Mouse (Mus musculus) limb, embryonic 12.5 days (tissue): Measurements from ENCODE around the gene Gm37419. TPM values are rescaled to one million over a fixed set of nuclear protein-coding genes. Genes with fewer than 3 reads are reported as not detected.

Experiments
- ATAC-seq: fragments of 200-750 bp; cut with Nextera tagmentation; 2 replicates; pipeline ENCODE4 v1.8.0; 2017; ENCODE audit warnings: low read depth, moderate TSS enrichment; ENCODE audit not compliant: insufficient number of reproducible peaks, insufficient read depth, low FRiP score, low TSS enrichment
- H3K27ac ChIP-seq: fragments of 300-500 bp; sonication (generic); 2 replicates; pipeline ENCODE4 v1.5.1; 2016; ENCODE audit warnings: mild to moderate bottlenecking, moderate library complexity
- H3K27me3 ChIP-seq: fragments of 300-500 bp; sonication (generic); 2 replicates; pipeline ENCODE4 v1.6.1; 2016; ENCODE audit warnings: mild to moderate bottlenecking, moderate library complexity
- H3K36me3 ChIP-seq: fragments of 300-500 bp; sonication (generic); 2 replicates; pipeline ENCODE4 v1.6.1; 2016; ENCODE audit warnings: mild to moderate bottlenecking, moderate library complexity
- H3K4me1 ChIP-seq: fragments of 300-500 bp; sonication (generic); replicated peaks from 2 replicates; pipeline ENCODE4 v1.6.1; 2016
- H3K4me2 ChIP-seq: fragments of 300-500 bp; sonication (generic); 2 replicates; pipeline ENCODE4 v1.6.1; 2016; ENCODE audit warnings: mild to moderate bottlenecking, moderate library complexity
- H3K4me3 ChIP-seq: fragments of 300-500 bp; sonication (generic); replicated peaks from 2 replicates; pipeline ENCODE4 v1.5.1; 2016; ENCODE audit warnings: mild to moderate bottlenecking
- H3K9ac ChIP-seq: fragments of 300-500 bp; sonication (generic); replicated peaks from 2 replicates; pipeline ENCODE4 v1.6.1; 2016; ENCODE audit warnings: mild to moderate bottlenecking, moderate library complexity
- H3K9me3 ChIP-seq: fragments of 300-500 bp; sonication (generic); 2 replicates; pipeline ENCODE4 v1.6.1; 2016; ENCODE audit warnings: mild to moderate bottlenecking, moderate library complexity
- WGBS: fragments of 180-500 bp; shearing (Covaris S2); methylation state at CpG from one replicate; pipeline ENCODE4 v1.1.7; 2016; 5-methylcytosine and 5-hydroxymethylcytosine counted together
- polyA plus RNA-seq: library from polyadenylated mRNA; unstranded; fragments of >200 nt; fragmentation: Nextera tagmentation; extraction: Ambion mirVana; gene quantifications from 2 replicates; pipeline ENCODE4 v1.2.1, GENCODE M21; 2016

The Gm37419 gene
- not detected in 2 replicates for polyA plus RNA-seq

DNA sequence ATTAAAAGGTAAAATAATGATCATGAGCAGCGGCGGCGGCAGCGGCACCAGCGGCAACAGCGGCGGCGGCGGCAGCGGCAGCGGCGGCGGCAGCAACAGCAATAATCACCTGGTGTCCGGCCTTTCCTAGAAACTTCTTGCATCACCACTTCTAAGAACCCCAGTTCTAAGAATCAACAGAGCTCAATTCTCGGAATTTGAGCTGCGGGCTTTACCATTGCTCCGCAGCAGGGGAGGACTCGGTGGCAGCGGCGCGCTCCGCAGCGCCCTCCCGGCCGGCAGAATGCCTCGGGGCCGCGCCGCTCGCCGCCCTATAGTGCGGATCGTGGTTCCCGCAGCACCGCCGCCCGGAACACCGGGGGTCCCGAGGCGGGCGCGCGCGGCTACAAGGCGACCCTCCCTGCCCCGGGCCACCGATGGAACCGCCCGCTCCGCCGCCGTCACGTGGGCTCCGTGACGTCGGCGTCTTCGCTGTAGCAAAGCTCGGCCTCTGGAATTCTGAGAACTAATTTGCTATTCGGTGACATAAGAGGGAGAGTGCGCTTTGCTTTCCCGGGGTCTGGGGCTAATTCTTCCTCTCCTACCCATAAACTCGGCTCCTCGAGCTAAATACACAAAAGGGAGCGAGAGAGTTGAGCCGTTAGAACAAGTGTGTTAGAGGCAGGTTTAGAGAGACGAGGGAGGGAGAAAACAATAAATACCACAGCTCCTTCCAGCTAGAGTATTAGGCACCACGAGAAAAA, at the start of gene Gm37419, which contains the start of gene Bcl6:
Gm37419 (plus strand) TSS at position 17 of the 743 bp plus-strand sequence.
Bcl6 (minus strand) TSS at position 387 of the 743 bp plus-strand sequence.
- WGBS, result under 1% methylated on average over 68 of the region's 68 CpGs
- peak within 1 kb of the TSS; percentile 71 for H3K4me3 ChIP-seq
- peak within 1 kb of the TSS; percentile 98 for H3K27ac ChIP-seq
- no peaks in the 10 kb centered on the region for H3K36me3 ChIP-seq
- ATAC-seq, result peak; percentile 71
- H3K9me3 ChIP-seq, result no peaks in the 10 kb centered on the region
- peak within 1 kb of the TSS; percentile 93 for H3K4me2 ChIP-seq
- peaks cover 33% of the 10 kb centered on the region for H3K27me3 ChIP-seq
- H3K4me1 ChIP-seq, result peaks cover 45% of the 10 kb centered on the region
- H3K9ac ChIP-seq, result peak within 1 kb of the TSS; percentile 79

DNA sequence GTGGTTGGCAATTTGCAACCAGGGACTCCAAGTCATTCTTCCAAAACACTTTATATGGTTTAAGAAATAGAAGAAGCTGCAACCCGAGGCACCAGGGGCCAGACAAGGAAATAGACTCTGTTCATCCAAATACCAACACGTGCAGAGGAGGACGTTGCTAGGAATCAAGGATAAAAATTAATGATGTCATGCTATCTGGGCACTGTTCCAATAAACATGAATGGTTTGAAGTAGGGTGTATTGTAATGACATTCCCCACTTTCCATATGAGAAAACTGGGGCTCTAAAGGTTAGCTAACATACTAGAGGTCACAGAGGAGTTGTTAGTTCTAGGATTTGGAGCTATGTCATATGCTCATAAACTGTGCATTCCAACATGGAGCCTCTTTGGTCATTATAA, 43.5 kb upstream of the Gm37419 start:
- 68% methylated on average over 3 of the region's 3 CpGs for WGBS
- H3K4me3 ChIP-seq, result no peak overlapping the region
- H3K9me3 ChIP-seq, result no peaks in the 10 kb centered on the region
- H3K4me2 ChIP-seq, result no peak overlapping the region
- no peak overlapping the region for H3K9ac ChIP-seq
- H3K27me3 ChIP-seq, result no peaks in the 10 kb centered on the region
- H3K4me1 ChIP-seq, result no peaks in the 10 kb centered on the region
- H3K36me3 ChIP-seq, result no peaks in the 10 kb centered on the region
- H3K27ac ChIP-seq, result no peak overlapping the region
- no peak for ATAC-seq

DNA sequence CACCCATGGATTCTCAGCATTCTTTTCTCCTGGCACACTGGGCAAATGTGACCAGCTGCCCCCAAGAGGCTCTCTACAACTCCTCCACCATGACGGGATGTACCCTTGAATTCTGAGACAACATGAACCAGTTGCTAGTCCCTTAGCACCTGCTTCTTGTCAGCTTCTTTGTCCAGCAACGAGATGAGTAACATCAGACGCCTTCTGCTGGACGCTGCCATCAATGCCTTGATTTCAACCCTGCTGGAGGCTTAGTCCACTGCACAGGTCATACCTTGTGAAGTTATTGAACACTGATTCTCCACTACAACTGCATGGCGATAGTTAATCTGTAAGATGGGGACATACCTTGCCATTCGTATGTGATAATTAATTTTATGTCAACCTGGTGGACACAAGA, 40.6 kb upstream of the Gm37419 start:
- H3K4me3 ChIP-seq, result no peak overlapping the region
- no peak overlapping the region for H3K27ac ChIP-seq
- 88% methylated on average over 6 of the region's 6 CpGs for WGBS
- no peak for ATAC-seq
- H3K27me3 ChIP-seq, result no peaks in the 10 kb centered on the region
- H3K4me1 ChIP-seq, result no peaks in the 10 kb centered on the region
- no peak overlapping the region for H3K4me2 ChIP-seq
- no peaks in the 10 kb centered on the region for H3K36me3 ChIP-seq
- H3K9me3 ChIP-seq, result no peaks in the 10 kb centered on the region
- H3K9ac ChIP-seq, result no peak overlapping the region

DNA sequence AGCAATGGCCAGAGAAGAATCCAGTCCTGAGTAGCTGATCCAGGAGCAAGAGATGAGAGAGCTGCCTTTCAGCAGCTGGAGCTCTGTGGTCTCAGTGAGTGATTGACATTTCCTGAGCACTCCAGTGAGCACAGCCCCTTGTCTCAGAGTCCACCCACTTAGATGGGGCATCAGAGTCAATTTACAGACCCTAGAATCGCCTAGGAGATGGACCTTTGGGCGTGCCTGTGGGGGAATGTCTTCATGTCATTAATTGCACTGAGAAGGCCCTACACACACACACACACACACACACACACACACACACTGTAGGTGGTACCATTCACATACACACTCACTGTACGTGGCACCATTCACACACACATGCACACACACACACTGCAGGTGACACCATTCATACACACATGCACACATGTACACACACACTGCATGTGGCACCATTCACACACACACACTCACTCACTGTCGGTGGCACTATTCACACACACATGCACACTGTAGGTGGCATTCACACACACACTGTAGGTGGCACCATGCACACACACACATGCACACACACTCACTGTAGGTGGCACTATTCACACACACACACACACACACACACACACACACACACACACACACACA, 36.1 kb upstream of the Gm37419 start:
- H3K9me3 ChIP-seq, result no peaks in the 10 kb centered on the region
- no peaks in the 10 kb centered on the region for H3K36me3 ChIP-seq
- H3K27ac ChIP-seq, result no peak overlapping the region
- no peaks in the 10 kb centered on the region for H3K4me1 ChIP-seq
- no peak overlapping the region for H3K4me3 ChIP-seq
- 84% methylated on average over 4 of the region's 4 CpGs for WGBS
- H3K27me3 ChIP-seq, result no peaks in the 10 kb centered on the region
- no peak overlapping the region for H3K9ac ChIP-seq
- ATAC-seq, result 0 out of 2 replicates have a peak, but pooled peaks have one; percentile 21
- H3K4me2 ChIP-seq, result no peak overlapping the region

DNA sequence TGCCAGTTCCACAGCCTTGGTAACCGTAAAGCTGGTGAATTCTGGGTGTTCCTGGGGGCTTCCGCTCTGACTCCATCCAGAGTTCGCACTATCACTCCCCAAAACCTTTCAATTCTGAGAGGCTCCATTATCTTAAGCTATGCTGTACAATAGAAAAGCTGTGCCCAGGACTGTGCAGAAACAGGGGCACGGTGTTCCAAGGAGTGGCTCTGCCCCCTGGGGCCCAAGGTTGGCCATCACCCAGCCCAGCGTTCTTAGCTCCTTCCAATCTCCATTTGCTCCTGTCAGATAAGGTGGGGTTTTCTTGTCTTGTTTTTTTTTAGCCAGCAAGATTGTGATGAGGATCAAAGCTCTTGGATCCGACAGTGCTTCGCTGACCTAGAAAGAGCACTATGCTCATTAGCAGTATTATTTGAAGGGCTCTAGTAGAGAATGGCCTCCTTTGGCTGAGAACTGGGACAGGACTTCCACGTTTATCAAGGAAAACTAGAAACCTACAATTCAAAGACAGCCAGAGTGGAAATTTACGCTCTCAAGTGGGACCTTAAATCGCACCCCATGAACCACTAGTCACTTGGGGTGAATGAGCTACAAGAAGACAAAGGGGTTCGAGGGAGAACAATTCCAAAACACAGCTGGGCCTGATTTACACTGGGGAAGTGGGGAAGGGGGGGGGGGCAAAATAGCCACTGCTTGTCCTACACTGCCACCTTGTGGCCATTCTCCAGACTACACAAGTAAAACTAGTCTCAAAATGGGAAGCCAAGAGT, 34.9 kb upstream of the Gm37419 start:
- ATAC-seq, result no peak
- Histone ChIP-seq H3K9ac (no peak overlapping the region), H3K27ac (no peak overlapping the region), H3K27me3 (no peaks in the 10 kb centered on the region), H3K4me1 (no peaks in the 10 kb centered on the region), H3K4me2 (no peak overlapping the region), H3K9me3 (no peaks in the 10 kb centered on the region), H3K36me3 (no peaks in the 10 kb centered on the region), H3K4me3 (no peak overlapping the region)
- WGBS, result 51% methylated on average over 11 of the region's 11 CpGs

DNA sequence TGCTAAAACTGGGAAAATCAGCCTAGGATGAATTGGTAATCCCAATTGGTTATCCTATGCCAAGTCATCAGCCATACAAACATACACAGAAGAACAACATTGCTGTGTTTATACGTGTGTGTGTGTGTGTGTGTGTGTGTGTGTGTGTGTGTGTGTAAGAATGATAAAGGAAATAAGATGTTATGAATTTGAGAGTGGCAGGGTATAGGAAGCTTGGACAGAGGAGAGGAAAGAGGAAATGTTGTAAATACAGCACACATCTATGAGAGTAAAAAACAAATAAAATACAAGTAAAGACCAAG, 34.4 kb upstream of the Gm37419 start:
- ATAC-seq, result no peak
- no peak overlapping the region for H3K4me3 ChIP-seq
- 12% methylated on average over 1 of the region's 1 CpGs for WGBS

DNA sequence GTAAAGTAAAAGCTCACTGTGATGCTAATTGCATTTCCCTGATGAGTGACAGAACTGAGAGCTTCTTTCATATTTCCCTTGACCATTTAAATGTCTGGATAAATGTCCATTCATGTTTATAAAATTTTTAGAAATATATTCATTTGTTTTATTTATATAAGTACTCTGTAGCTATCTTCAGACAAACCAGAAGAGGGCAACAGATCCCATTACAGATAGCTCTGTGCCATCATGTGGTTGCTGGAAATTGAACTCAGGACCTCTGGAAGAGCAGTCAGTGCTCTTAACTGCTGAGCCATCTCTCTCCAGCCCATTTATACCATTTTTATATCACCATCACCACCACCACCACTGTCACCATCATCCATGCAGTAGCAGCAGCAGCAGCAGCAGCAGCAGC, 29.3 kb upstream of the Gm37419 start:
- no peaks in the 10 kb centered on the region for H3K27me3 ChIP-seq
- ATAC-seq, result no peak
- H3K4me3 ChIP-seq, result no peak overlapping the region
- H3K4me2 ChIP-seq, result no peak overlapping the region
- H3K36me3 ChIP-seq, result no peaks in the 10 kb centered on the region
- no peak overlapping the region for H3K27ac ChIP-seq
- no peaks in the 10 kb centered on the region for H3K4me1 ChIP-seq
- no peaks in the 10 kb centered on the region for H3K9me3 ChIP-seq
- no peak overlapping the region for H3K9ac ChIP-seq

More for the DNA sequence above, 34.4 kb upstream of the Gm37419 start:
- Histone ChIP-seq H3K9me3 (no peaks in the 10 kb centered on the region), H3K27ac (no peak overlapping the region), H3K9ac (no peak overlapping the region), H3K4me2 (no peak overlapping the region), H3K36me3 (no peaks in the 10 kb centered on the region), H3K4me1 (no peaks in the 10 kb centered on the region), H3K27me3 (no peaks in the 10 kb centered on the region)

DNA sequence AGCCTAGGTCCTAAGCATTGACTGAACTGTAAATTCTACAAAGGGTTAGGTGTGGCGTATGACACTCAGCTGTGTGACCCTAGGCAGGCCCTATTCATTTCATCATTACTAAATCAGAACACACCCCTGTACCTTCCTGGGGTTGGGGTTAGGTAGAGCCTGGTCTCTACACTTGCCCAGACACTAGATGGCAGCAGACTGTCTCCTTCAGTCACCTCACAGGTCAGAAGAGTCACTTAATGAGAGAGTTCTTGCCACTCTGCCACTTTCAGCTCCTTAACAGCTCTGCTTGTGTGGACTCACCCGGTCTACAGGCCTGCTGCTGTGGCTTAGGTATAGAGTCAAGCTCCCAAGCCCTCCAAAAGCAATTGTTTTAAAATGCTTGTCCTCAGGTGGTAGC, 25.9 kb upstream of the Gm37419 start:
- H3K4me1 ChIP-seq, result peaks cover 3% of the 10 kb centered on the region; the same call in 1 of the 2 replicates
- no peak for ATAC-seq
- WGBS, result 80% methylated on average over 2 of the region's 2 CpGs
- H3K27ac ChIP-seq, result no peak overlapping the region
- no peak overlapping the region for H3K4me2 ChIP-seq
- no peaks in the 10 kb centered on the region for H3K9me3 ChIP-seq
- no peaks in the 10 kb centered on the region for H3K27me3 ChIP-seq
- no peak overlapping the region for H3K9ac ChIP-seq
- no peak overlapping the region for H3K4me3 ChIP-seq
- no peaks in the 10 kb centered on the region for H3K36me3 ChIP-seq

DNA sequence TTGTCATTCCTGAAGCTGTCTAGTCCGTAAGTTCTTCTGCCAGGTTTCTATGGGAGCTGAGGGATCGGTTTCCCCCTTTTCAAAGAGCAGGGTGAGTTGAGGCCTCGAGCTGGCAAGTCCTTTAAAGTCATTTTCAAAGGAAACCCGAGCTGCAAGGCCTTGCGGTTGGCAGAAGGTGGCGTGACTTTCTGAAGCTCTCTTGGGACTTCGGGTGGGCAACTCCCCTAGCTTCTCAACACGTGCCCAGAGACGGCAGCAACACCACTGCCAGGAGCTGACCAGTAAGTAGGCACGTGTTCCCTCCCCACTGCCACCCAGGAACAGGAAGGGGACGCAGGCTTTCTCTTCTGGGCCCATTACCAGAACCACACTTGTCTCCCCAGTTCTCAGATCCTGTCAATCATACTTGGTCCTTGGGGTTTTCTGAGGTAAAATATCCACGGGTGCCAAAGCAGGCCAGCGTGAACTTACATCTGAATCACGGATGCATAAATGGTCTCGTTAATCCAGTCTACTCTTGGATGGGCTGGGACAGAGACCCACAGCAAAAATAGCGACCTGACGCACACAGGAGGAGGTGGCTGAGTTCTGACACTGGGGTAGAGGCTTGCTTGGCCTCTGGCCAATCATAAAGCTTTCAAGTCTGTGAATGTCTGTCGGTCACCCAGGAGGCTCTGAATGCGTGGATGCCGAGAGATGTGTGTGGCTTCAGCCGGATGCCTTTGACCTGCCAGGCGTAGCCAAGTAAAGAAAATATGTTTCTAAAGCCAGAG, 24.2 kb upstream of the Gm37419 start:
- H3K27me3 ChIP-seq, result no peaks in the 10 kb centered on the region
- H3K4me2 ChIP-seq, result no peak overlapping the region
- 63% methylated on average over 22 of the region's 22 CpGs for WGBS
- no peak overlapping the region for H3K27ac ChIP-seq
- peaks cover 3% of the 10 kb centered on the region; the same call in 1 of the 2 replicates for H3K4me1 ChIP-seq
- H3K36me3 ChIP-seq, result no peaks in the 10 kb centered on the region; the same call in 1 of the 2 replicates
- ATAC-seq, result no peak
- no peaks in the 10 kb centered on the region for H3K9me3 ChIP-seq
- no peak overlapping the region for H3K9ac ChIP-seq
- no peak overlapping the region for H3K4me3 ChIP-seq

DNA sequence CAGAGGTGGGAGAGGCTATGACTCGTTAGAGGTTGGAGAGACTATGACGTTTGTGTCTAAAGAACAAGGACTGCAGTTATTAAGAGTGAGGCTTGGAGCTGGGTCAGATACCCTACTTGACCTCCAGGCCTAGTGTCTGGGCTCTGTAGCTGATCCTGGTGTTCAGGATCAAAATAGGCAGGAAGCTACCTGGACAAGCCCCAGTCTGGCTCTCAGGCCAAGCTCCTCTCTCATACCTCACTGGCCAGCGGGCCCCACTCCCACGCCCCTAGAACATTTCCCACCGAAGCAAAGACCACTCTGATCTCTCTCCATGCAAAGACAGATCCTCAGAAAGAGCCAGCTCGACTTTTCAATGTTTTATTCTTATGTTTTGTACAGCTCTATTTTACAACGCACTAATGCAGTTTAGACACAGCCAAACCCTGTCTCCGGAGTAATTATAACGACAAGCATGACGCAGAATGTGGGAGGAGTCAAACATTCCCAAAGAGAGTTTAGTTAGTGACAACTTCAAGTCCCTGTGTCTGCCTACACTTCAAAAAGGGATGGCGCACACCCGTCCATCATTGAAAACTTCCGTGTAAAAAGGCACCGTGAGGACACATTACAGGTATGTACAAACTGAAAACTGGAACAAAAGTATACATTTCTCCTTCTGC, 23.4 kb upstream of the Gm37419 start:
- WGBS, result 81% methylated on average over 14 of the region's 14 CpGs
- peaks cover 3% of the 10 kb centered on the region for H3K4me1 ChIP-seq
- H3K9me3 ChIP-seq, result no peaks in the 10 kb centered on the region
- no peak overlapping the region for H3K9ac ChIP-seq
- H3K27ac ChIP-seq, result no peak overlapping the region
- no peaks in the 10 kb centered on the region; the same call in 1 of the 2 replicates for H3K36me3 ChIP-seq
- H3K4me2 ChIP-seq, result no peak overlapping the region
- no peaks in the 10 kb centered on the region for H3K27me3 ChIP-seq
- ATAC-seq, result no peak
- no peak overlapping the region for H3K4me3 ChIP-seq
